Mouse (Mus musculus): ENCODE measurements around the gene Lpcat1.

Gene Lpcat1

GRCm38 (mm10) chr13:73467034-73467420, at the start of gene Lpcat1:
Gene Lpcat1, plus strand, starts transcription at chr13:73467197.
- peak; percentile 94 to 96 for DNase-seq

GRCm38 (mm10) chr13:73417478-73418220, 49.3 kb upstream of the Lpcat1 start:
- peak; percentile 28 to 53 for DNase-seq

GRCm38 (mm10) chr13:73418297-73418696, 48.7 kb upstream of the Lpcat1 start:
- no peak for DNase-seq

- DNase-seq = no peak
These were observed 47.8 kb upstream of the Lpcat1 start for GRCm38 (mm10) chr13:73419244-73419643.

GRCm38 (mm10) chr13:73423043-73423442, 44.0 kb upstream of the Lpcat1 start:
- no peak for DNase-seq

- no peak for DNase-seq
These were observed 42.0 kb upstream of the Lpcat1 start for GRCm38 (mm10) chr13:73425035-73425434.

- DNase-seq = peak; percentile 84 to 87
These were observed 41.0 kb upstream of the Lpcat1 start for GRCm38 (mm10) chr13:73425839-73426490.

- no peak for DNase-seq
These were observed 40.4 kb upstream of the Lpcat1 start for GRCm38 (mm10) chr13:73426587-73426986.

GRCm38 (mm10) chr13:73429605-73430321, 37.2 kb upstream of the Lpcat1 start:
- no peak for DNase-seq

GRCm38 (mm10) chr13:73432466-73433149, 34.4 kb upstream of the Lpcat1 start:
- DNase-seq = no peak

- DNase-seq = no peak
These were observed 33.1 kb upstream of the Lpcat1 start for GRCm38 (mm10) chr13:73433681-73434535.

GRCm38 (mm10) chr13:73434687-73435086, 32.3 kb upstream of the Lpcat1 start:
- DNase-seq = no peak

GRCm38 (mm10) chr13:73435662-73436061, 31.3 kb upstream of the Lpcat1 start:
- no peak for DNase-seq

GRCm38 (mm10) chr13:73439057-73439456, 27.9 kb upstream of the Lpcat1 start:
- peak in 1 of 2 experiments; percentile 19 for DNase-seq

GRCm38 (mm10) chr13:73441032-73441431, 26.0 kb upstream of the Lpcat1 start:
- DNase-seq = no peak

GRCm38 (mm10) chr13:73441686-73442085, 25.3 kb upstream of the Lpcat1 start:
- peak; percentile 23 to 32 for DNase-seq

- no peak for DNase-seq
These were observed 24.6 kb upstream of the Lpcat1 start for GRCm38 (mm10) chr13:73442431-73442830.

GRCm38 (mm10) chr13:73443093-73443821, 23.7 kb upstream of the Lpcat1 start:
- no peak for DNase-seq

- DNase-seq = peak; percentile 65 to 67
These were observed 21.9 kb upstream of the Lpcat1 start for GRCm38 (mm10) chr13:73445087-73445486.

GRCm38 (mm10) chr13:73446076-73446475, 20.9 kb upstream of the Lpcat1 start:
- no peak for DNase-seq

- peak; percentile 56 to 63 for DNase-seq
These were observed 20.5 kb upstream of the Lpcat1 start for GRCm38 (mm10) chr13:73446494-73446893.

All from cerebellum, postnatal 14 days (tissue).